Mouse (Mus musculus): ENCODE results near the gene Zmat5. TPM values are rescaled to one million over a fixed set of nuclear protein-coding genes. Genes with fewer than 3 reads are reported as not detected.
"Not testable (repeated sequence)": the region's sequence is repeated elsewhere in the genome, so short reads cannot be mapped to it uniquely, and the experiment has no call there.

Gene Zmat5
- polyA plus RNA-seq, 1 experiment from 2014 or later: 66.6 TPM

GRCm38 (mm10) chr11:4692162-4692561 lies 12.3 kb upstream of the Zmat5 start:
- ATAC-seq (replicated peaks; ENCODE audit: insufficient number of reproducible peaks, low FRiP score, low TSS enrichment, low read depth) (no peak), DNase-seq (ENCODE audit: low spot score) (no peak)
- no peak overlapping the region for H3K9ac ChIP-seq (replicated peaks; ENCODE audit: low read length)
- H3K9me3 ChIP-seq (replicated peaks; ENCODE audit: control insufficient read depth, low read length): no peaks in the 10 kb centered on the region
- H3K4me1 ChIP-seq (ENCODE audit: control insufficient read depth, insufficient read depth, low read length): no peaks in the 10 kb centered on the region
- H3K4me2 ChIP-seq (ENCODE audit: low read depth, low read length): no peak overlapping the region
- H3K4me3 ChIP-seq (ENCODE audit: low read depth, low read length): no peak overlapping the region
- H3K27ac ChIP-seq (replicated peaks; ENCODE audit: low read depth, low read length): no peak overlapping the region
- no peaks in the 10 kb centered on the region for H3K36me3 ChIP-seq (replicated peaks; ENCODE audit: control insufficient read depth, insufficient read depth, low read depth, low read length)
- 93% methylated on average over 11 of the region's 11 CpGs for WGBS
- H3K27me3 ChIP-seq (ENCODE audit: control insufficient read depth, insufficient read depth, low read length): no peaks in the 10 kb centered on the region

- no peaks in the 10 kb centered on the region for H3K9me3 ChIP-seq (replicated peaks; ENCODE audit: control insufficient read depth, low read length)
- H3K9ac ChIP-seq (replicated peaks; ENCODE audit: low read length): no peak overlapping the region
- no peak overlapping the region for H3K27ac ChIP-seq (replicated peaks; ENCODE audit: low read depth, low read length)
- WGBS: 62% methylated on average over 7 of the region's 7 CpGs
- no peaks in the 10 kb centered on the region for H3K4me1 ChIP-seq (ENCODE audit: control insufficient read depth, insufficient read depth, low read length)
- no peaks in the 10 kb centered on the region; the same call in 1 of the 2 replicates for H3K36me3 ChIP-seq (replicated peaks; ENCODE audit: control insufficient read depth, insufficient read depth, low read depth, low read length)
- DNase-seq (ENCODE audit: low spot score): no peak
- no peak overlapping the region for H3K4me2 ChIP-seq (ENCODE audit: low read depth, low read length)
- H3K4me3 ChIP-seq (ENCODE audit: low read depth, low read length): no peak overlapping the region
- H3K27me3 ChIP-seq (ENCODE audit: control insufficient read depth, insufficient read depth, low read length): no peaks in the 10 kb centered on the region
- ATAC-seq (replicated peaks; ENCODE audit: insufficient number of reproducible peaks, low FRiP score, low TSS enrichment, low read depth): no peak
These were observed 7.2 kb upstream of the Zmat5 start for GRCm38 (mm10) chr11:4697043-4697983.

GRCm38 (mm10) chr11:4700726-4701125 lies 3.8 kb upstream of the Zmat5 start:
- H3K36me3 ChIP-seq (replicated peaks; ENCODE audit: control insufficient read depth, insufficient read depth, low read depth, low read length): no peaks in the 10 kb centered on the region; the same call in 1 of the 2 replicates
- no peaks in the 10 kb centered on the region for H3K9me3 ChIP-seq (replicated peaks; ENCODE audit: control insufficient read depth, low read length)
- no peaks in the 10 kb centered on the region for H3K27me3 ChIP-seq (ENCODE audit: control insufficient read depth, insufficient read depth, low read length)
- H3K4me3 ChIP-seq (ENCODE audit: low read depth, low read length): no peak overlapping the region
- H3K27ac ChIP-seq (replicated peaks; ENCODE audit: low read depth, low read length): no peak overlapping the region
- H3K4me1 ChIP-seq (ENCODE audit: control insufficient read depth, insufficient read depth, low read length): no peaks in the 10 kb centered on the region
- no peak for DNase-seq (ENCODE audit: low spot score)
- 83% methylated on average over 8 of the region's 8 CpGs for WGBS
- no peak overlapping the region for H3K4me2 ChIP-seq (ENCODE audit: low read depth, low read length)
- ATAC-seq (replicated peaks; ENCODE audit: insufficient number of reproducible peaks, low FRiP score, low TSS enrichment, low read depth): no peak
- no peak overlapping the region for H3K9ac ChIP-seq (replicated peaks; ENCODE audit: low read length)

GRCm38 (mm10) chr11:4703688-4704071 lies 798 bp upstream of the Zmat5 start:
- Histone ChIP-seq H3K27ac (replicated peaks; ENCODE audit: low read depth, low read length) (peak overlapping the region; percentile 7; the same call in 1 of the 2 replicates), H3K4me1 (ENCODE audit: control insufficient read depth, insufficient read depth, low read length) (no peaks in the 10 kb centered on the region), H3K9me3 (replicated peaks; ENCODE audit: control insufficient read depth, low read length) (no peaks in the 10 kb centered on the region), H3K36me3 (replicated peaks; ENCODE audit: control insufficient read depth, insufficient read depth, low read depth, low read length) (no peaks in the 10 kb centered on the region; the same call in 1 of the 2 replicates), H3K27me3 (ENCODE audit: control insufficient read depth, insufficient read depth, low read length) (no peaks in the 10 kb centered on the region), H3K9ac (replicated peaks; ENCODE audit: low read length) (peak overlapping the region; percentile 80), H3K4me3 (ENCODE audit: low read depth, low read length) (peak overlapping the region; percentile 73), H3K4me2 (ENCODE audit: low read depth, low read length) (peak overlapping the region; percentile 70)
- no peak for ATAC-seq (replicated peaks; ENCODE audit: insufficient number of reproducible peaks, low FRiP score, low TSS enrichment, low read depth)
- DNase-seq (ENCODE audit: low spot score): no peak
- 5% methylated on average over 12 of the region's 12 CpGs for whole genome bisulfite sequencing

- peak overlapping the region; percentile 73 for H3K4me3 ChIP-seq (ENCODE audit: low read depth, low read length)
- H3K4me2 ChIP-seq (ENCODE audit: low read depth, low read length): peak overlapping the region; percentile 68
- no peak overlapping the region for H3K27ac ChIP-seq (replicated peaks; ENCODE audit: low read depth, low read length)
- ATAC-seq (replicated peaks; ENCODE audit: insufficient number of reproducible peaks, low FRiP score, low TSS enrichment, low read depth) (no peak), DNase-seq (ENCODE audit: low spot score) (no peak)
- H3K27me3 ChIP-seq (ENCODE audit: control insufficient read depth, insufficient read depth, low read length): no peaks in the 10 kb centered on the region
- H3K36me3 ChIP-seq (replicated peaks; ENCODE audit: control insufficient read depth, insufficient read depth, low read depth, low read length): no peaks in the 10 kb centered on the region; the same call in 1 of the 2 replicates
- H3K9ac ChIP-seq (replicated peaks; ENCODE audit: low read length): peak overlapping the region; percentile 56
- WGBS: 8% methylated on average over 4 of the region's 4 CpGs
- no peaks in the 10 kb centered on the region for H3K9me3 ChIP-seq (replicated peaks; ENCODE audit: control insufficient read depth, low read length)
- no peaks in the 10 kb centered on the region for H3K4me1 ChIP-seq (ENCODE audit: control insufficient read depth, insufficient read depth, low read length)
These were observed 700 bp downstream of the Zmat5 start for GRCm38 (mm10) chr11:4705178-4705577.

GRCm38 (mm10) chr11:4710188-4710587 lies 5.7 kb downstream of the Zmat5 start:
- not testable (repeated sequence) for H3K36me3 ChIP-seq (replicated peaks; ENCODE audit: control insufficient read depth, insufficient read depth, low read depth, low read length); H3K4me2 ChIP-seq (ENCODE audit: low read depth, low read length); H3K4me3 ChIP-seq (ENCODE audit: low read depth, low read length); ATAC-seq (replicated peaks; ENCODE audit: insufficient number of reproducible peaks, low FRiP score, low TSS enrichment, low read depth); DNase-seq (ENCODE audit: low spot score); H3K4me1 ChIP-seq (ENCODE audit: control insufficient read depth, insufficient read depth, low read length); H3K9me3 ChIP-seq (replicated peaks; ENCODE audit: control insufficient read depth, low read length); H3K27ac ChIP-seq (replicated peaks; ENCODE audit: low read depth, low read length); H3K27me3 ChIP-seq (ENCODE audit: control insufficient read depth, insufficient read depth, low read length); H3K9ac ChIP-seq (replicated peaks; ENCODE audit: low read length)
- WGBS: 80% methylated on average over 4 of the region's 4 CpGs

- no peaks in the 10 kb centered on the region for H3K36me3 ChIP-seq (replicated peaks; ENCODE audit: control insufficient read depth, insufficient read depth, low read depth, low read length)
- DNase-seq (ENCODE audit: low spot score): no peak
- no peak overlapping the region for H3K9ac ChIP-seq (replicated peaks; ENCODE audit: low read length)
- H3K4me1 ChIP-seq (ENCODE audit: control insufficient read depth, insufficient read depth, low read length): no peaks in the 10 kb centered on the region
- H3K27ac ChIP-seq (replicated peaks; ENCODE audit: low read depth, low read length): no peak overlapping the region
- no peaks in the 10 kb centered on the region for H3K27me3 ChIP-seq (ENCODE audit: control insufficient read depth, insufficient read depth, low read length)
- no peak overlapping the region for H3K4me3 ChIP-seq (ENCODE audit: low read depth, low read length)
- H3K9me3 ChIP-seq (replicated peaks; ENCODE audit: control insufficient read depth, low read length): no peaks in the 10 kb centered on the region
- no peak for ATAC-seq (replicated peaks; ENCODE audit: insufficient number of reproducible peaks, low FRiP score, low TSS enrichment, low read depth)
- H3K4me2 ChIP-seq (ENCODE audit: low read depth, low read length): no peak overlapping the region
These were observed 8.3 kb downstream of the Zmat5 start for GRCm38 (mm10) chr11:4712822-4713221.

- Histone ChIP-seq H3K4me3 (ENCODE audit: low read depth, low read length) (no peak overlapping the region), H3K36me3 (replicated peaks; ENCODE audit: control insufficient read depth, insufficient read depth, low read depth, low read length) (no peaks in the 10 kb centered on the region), H3K4me2 (ENCODE audit: low read depth, low read length) (no peak overlapping the region), H3K27ac (replicated peaks; ENCODE audit: low read depth, low read length) (no peak overlapping the region), H3K4me1 (ENCODE audit: control insufficient read depth, insufficient read depth, low read length) (no peaks in the 10 kb centered on the region), H3K27me3 (ENCODE audit: control insufficient read depth, insufficient read depth, low read length) (no peaks in the 10 kb centered on the region), H3K9me3 (replicated peaks; ENCODE audit: control insufficient read depth, low read length) (no peaks in the 10 kb centered on the region), H3K9ac (replicated peaks; ENCODE audit: low read length) (no peak overlapping the region)
- ATAC-seq (replicated peaks; ENCODE audit: insufficient number of reproducible peaks, low FRiP score, low TSS enrichment, low read depth) (no peak), DNase-seq (ENCODE audit: low spot score) (no peak)
- WGBS: 83% methylated on average over 4 of the region's 4 CpGs
These were observed 10.2 kb downstream of the Zmat5 start for GRCm38 (mm10) chr11:4714727-4715126.

Measured in embryonic facial prominence, embryonic 11.5 days (tissue).